Mouse (Mus musculus) thymus, postnatal 0 days (tissue): ENCODE results near the gene Paqr5. TPM values are rescaled to one million over a fixed set of nuclear protein-coding genes. Genes with fewer than 3 reads are reported as not detected.

Experiments used
- DNase-seq: peaks from one replicate; pipeline ENCODE4 v3.0.0-alpha.2; 2015; ENCODE audit warnings: low spot score
- polyA plus RNA-seq: library from polyadenylated mRNA; unstranded; fragments of >200 nt; fragmentation: Nextera tagmentation; extraction: Ambion mirVana; gene quantifications from 2 replicates; pipeline ENCODE4 v1.2.1, GENCODE M21; 2015

Paqr5 gene
- 3.0 and 3.1 TPM in 2 replicates for polyA plus RNA-seq

DNA sequence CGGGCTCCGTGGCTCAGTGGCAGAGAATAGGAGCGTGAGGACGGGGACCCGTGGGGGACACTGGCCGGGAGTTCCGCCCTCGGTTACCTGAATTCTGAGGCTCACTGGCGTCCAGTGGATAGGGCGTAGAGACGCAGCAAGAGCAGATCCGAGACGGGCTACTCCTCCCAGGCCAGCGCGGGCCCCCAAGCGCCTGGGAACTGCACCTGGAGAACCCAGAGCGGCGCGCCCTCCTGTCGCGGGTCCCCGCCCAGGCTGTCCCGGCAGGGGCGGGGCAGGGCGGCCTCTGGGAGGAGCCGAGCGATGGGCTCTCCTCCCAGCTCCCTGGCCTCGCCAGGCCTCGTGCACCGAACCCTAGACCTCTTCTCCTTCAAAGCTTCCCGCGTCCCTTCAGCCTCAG is at the start of gene Paqr5:
Gene Paqr5, minus strand, starts transcription at position 257 of the 400 bp plus-strand sequence.
- DNase-seq: peak; percentile 60

DNA sequence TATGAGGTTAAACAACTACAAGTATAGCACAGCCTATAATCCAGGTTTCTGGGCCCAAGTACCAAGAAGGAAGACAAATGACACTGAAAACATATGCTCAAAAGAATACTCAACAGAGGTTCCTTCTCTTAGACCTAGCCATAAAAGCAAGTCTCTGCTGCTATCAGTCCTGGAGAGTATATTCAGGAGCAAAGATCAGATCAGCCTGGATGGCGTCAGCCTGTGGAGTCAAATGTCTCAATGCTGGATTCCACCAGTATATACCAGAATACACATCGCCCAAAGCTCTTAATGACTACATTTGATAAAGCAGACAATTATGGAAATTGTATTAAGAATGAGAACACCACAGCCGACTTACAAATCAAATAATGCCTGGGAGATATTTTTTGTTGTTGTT is 35.6 kb upstream of the Paqr5 start:
- DNase-seq: no peak

DNA sequence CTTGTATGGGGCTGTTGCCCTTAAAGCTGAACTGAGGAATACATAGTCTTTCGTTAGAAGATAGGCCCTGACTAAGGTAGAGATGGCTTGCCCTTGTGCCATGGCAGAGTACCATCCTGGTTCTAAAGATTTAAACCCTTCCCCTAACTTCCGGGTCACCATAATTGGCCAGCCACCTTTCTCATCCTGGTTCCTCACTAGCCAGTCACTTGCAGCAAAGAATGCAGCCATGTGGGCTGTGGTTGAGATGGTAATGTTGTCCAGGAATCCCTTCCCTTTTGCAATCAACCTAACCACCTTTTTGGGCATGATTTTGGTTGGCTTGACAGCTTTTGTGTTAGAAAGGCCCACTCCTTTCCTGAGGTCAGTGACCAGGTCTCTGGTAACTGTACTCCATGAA is 33.8 kb upstream of the Paqr5 start:
- DNase-seq: no peak

DNA sequence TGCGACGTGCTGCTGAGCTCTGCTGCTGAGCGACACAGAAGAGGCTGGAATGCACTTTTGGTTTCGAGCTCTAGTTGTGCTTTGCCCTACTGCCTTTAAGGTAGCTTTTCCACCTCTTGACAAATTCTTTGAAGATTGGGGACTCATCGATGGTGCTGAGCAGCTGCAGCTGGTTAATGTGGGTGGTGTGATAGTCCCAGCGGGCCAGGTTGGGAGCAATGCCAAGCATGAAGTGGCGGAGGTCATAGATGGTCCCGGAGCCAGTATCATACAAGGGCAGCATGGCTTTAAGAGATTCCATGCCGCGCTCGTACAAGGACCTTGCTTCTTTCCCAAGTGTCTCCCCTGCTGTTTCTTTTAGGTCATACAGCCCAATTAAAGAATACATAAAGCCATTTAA is 33.3 kb upstream of the Paqr5 start:
- no peak for DNase-seq

DNA sequence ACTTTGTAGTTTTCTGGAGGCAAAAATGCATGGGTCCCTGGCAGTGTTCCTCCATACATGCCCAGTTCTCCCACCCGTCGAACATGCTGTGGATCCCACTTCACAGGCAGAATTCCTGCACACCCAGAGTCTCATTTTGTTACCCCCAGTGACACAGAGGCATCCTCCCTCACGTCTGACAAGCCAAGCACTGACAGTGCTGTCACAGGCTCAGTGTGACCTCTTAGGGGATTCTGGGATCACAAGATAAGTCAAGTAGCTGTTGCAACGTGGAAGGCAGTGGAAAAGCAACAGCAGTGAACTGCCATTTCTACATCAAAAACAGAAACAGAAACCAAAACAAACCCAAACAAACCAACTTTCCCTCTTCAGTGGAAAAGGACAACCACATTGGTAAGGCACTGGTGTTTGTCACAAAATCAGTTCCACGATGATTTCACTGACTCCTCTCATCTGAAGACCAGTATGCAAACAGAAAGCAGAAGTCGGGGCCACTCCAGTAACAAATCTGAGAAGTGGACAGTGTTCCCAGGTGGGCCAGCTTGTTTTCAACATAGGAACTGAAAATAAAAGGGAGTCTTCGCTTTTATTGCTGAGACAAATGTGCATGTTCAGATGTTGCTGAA is 31.3 kb upstream of the Paqr5 start:
- DNase-seq: no peak

DNA sequence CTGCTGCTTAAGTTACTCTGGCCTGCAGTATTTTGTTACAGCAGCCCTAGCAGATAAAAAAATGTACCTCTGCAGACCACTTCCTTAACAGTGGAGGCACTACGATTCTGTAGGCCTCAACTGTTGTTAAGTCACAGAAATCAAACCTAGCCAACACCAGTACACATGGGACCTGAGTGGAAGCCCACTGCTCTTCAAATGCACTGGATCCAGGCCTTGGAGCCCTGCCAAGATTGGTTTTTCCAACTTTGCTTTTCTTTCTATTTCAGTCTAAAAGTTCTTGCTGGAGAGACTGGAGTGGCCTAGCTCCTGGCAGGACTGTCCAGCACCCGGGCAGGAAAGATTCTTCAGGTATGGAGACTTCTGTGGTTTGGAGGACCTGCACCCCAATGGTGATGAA is 29.6 kb upstream of the Paqr5 start:
- no peak for DNase-seq

DNA sequence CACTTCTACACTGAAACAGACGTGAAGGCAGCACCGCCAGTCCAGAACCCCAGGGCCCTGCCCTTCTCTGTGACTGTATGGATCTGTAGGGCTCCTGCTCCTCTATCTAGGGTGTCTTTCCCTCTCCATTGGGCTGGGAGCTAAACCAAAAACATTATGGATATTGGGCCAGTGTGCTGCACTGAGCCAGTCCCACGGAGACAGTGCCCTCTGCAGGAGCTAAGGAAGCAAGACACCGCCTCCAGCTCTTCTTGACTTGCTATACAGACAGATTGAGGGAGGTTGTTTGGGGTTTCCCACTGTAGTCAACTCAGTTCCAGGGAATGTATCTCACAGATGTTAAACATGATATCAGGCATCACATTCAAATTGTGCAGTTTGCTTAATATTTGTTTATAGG is 24.1 kb upstream of the Paqr5 start:
- DNase-seq: peak; percentile 30

DNA sequence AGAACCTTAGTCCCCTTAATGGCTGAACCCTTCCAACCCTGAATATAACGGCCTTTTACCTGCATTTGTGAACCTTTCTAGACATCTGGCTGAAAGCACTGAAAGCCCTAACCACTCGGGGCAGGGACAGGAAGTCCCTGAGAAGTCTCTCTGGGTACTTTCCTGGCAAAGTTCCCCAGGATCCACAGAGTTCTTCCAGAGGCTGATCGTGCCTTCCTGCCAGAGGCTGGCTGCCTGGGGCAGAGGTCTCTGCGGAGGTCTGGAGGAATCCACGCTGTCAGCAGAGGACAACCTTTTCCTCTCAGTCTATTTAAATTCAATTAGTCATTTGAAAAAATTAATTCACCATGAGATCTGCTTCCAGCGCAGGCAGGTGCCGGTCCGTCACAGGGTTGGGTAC is 22.5 kb upstream of the Paqr5 start:
- DNase-seq: no peak

DNA sequence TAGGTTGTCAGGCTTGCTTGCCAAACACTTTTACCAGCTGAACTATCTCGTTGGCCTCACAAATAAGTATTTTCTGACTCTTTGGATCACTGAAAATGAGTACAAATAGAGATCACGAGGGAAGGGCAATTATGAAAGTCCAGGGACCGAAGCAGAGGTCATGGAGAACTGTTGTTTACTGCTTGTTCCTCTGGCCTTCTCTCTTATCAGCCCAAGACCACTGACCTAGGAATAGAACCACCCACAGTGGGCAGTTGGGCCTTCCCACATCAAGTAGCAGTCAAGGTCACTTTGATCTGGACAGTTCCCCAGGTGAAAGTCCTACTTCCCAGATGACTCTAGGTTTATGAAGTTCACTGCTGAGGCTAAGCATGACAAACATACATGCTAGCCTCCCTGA is 15.5 kb upstream of the Paqr5 start:
- no peak for DNase-seq

DNA sequence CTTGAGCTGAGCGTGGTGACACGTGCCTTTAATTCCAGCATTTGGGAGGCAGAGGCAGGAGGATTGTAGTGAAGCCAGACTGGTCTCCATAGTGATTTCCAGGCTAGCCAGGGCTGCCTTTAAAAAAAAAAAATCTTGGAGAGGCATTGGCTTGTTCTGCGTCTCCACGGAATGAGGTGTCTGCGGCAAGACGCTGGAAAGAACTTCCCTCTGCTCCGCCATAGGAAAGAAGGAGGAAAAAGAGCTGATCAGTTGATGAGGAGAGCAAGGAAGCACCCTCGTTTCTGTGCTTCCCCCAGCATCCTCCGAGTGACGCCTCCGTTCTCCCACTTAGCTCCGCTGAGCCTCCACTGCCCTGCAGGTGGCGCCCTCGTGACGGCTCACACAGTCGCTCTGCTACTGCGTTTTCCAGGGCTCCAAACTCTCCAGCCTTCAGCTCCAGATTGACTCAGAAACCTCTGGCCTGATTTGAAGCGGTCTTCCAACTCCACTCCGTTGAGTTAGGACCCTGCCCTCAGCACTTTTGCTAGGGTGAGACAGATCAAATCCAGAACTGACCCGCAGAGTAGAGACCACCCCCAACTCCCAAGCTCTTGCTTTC is 13.5 kb upstream of the Paqr5 start:
- peak; percentile 82 for DNase-seq

DNA sequence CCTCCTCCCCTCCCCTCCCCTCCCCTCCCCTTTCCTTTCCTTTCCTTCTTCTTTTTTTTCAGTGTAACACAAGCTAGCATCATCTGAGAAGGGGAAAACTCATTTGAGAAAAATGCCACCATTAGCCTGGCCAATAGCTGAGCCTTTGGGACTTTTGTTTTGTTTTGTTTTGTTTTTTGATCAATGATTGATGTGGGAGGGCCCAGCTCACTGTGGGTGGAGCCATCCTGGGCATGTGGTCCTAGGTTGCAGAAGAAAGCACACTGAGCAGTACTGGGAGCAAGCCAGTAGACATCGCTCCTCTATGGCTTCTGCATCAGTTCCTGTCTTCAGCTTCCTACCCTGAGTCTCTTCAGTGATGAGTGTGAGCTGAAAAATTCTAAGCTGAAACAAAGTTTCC is 9.2 kb upstream of the Paqr5 start:
- DNase-seq: no peak

DNA sequence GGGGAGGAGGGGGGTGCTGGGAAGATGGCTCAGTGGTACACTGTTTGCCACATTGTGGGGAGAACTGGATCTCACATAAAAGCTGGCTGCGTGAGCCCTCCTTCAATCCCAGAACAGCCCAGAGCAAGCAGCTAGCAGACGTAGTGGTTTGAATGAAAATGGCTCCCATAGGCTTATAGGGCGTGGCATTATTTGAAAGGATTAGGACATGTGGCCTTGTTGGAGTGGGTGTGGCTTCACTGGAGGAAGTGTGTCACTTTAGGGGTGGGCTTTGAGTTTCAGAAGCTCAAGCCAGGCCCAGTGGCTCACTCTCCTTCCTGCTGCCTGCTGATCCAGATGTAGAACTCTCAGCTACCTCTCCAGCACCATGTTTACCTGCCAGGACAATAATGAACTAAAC is 5.5 kb upstream of the Paqr5 start:
- DNase-seq: no peak

DNA sequence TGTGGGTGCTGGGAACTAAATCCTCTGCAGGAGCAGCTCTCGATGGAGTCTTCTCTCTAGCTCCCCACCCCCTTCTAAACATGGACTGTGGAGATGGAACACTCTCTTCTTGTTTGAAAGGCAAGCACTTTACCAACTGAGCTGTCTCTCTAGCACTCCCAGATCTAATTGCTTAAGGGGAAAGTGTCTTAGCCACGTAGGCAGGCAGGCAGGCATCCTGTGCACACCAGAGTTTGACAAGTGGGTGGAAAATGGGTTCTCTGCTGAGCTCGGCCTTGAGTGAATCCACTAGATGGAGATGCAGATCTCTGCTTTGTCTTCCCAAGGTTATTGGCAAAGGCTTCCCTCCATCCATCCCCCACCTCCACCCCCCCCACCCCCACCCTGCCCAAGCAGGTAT is 1.4 kb upstream of the Paqr5 start:
- no peak for DNase-seq

DNA sequence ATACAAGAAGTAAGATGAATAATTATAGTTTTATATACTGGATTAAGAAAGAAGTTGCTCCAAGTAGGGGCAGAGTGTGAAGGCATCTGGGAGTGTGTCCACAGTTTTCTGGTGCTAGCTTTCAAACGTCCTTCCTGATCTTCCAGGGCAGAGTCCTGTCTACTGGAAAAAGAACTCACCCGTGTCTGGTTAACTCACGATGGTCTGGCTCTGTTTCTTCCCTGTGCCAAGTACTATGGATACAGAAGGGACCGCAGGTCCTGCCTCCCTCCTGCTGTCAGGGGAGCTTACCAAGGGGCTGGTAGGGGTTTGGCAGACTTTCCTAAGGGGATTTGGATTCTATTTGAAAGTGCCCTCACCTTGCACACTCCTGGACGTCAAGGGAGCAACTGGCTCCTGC is 1.6 kb downstream of the Paqr5 start:
- DNase-seq: no peak

DNA sequence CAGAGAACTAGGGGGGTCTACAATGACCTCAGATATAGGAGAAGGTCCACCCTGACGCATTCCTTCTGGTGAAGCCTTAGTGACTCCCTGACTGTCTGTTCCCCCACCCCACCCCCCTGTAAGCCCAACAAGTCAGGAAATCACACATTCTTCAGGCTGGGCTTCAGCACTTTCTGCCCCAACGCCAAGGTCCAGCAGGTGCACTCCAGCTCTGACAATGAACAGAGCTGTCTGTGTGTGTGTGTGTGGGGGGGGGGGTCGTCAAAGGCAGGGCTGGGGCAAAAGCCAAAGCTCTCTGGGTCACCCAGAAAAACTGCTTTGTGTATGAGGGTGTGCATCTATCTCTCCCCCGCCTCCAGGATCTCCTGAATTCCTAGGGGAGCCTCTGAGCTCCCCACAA is 2.8 kb downstream of the Paqr5 start:
- DNase-seq: no peak

DNA sequence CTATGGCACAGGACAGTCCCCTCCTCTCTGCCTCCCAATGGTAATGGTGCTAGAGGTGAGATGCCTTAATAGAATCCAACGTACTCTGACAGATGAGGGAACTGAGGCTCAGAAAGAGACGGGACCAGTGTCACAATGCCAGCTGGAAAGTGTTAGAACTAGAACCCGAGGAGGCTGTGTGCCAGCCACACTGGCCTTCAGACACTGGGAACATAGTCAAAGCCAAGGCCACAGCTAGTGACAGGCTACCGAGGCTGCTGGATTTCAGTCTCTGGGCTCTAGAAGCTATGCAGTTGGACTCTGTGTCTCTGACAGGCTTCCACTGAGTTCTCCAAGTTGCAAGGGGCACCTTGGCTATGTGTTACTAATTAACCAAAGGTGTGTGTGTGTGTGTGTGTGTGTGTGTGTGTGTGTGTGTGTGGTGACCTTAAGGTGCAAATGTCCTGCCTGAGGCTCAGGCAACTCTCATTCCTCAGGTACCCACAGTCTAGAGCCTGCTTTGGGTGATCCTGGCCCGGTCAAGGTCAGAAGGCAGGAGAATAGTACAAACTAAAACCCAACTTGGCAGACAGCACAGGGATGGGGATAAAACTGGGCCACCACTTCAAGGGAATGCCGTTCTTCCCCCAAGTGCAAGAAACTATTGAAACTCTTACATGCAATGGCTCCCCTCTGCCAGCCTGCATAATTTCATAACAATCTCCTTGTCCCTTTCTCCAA is 3.5 kb downstream of the Paqr5 start:
- DNase-seq: no peak

DNA sequence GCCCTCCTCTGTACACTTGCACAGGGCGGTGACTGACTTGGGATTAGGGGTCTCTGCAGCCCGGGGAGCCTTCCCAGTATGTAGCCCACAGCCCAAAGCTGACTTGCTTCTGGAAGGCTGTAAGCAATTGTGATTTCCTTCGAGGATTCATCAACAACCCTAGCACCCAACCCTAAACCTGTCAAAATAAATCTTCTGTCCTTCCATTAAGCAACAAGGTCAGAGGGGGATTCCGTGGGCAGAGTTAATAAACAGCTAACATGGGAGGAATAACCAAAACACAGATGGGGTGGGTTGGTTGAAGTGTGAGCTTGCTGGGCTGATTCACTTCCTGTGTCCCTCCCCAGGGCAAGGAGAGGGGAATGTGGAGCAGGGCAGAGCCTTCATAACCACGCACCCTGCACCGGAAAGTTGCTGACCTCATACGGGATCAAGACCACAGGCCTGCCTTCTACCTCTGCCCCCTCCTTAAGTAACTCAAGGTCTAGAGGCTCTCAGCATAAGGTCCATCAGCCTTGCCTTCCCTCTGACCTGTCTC is 5.0 kb downstream of the Paqr5 start:
- DNase-seq: no peak

DNA sequence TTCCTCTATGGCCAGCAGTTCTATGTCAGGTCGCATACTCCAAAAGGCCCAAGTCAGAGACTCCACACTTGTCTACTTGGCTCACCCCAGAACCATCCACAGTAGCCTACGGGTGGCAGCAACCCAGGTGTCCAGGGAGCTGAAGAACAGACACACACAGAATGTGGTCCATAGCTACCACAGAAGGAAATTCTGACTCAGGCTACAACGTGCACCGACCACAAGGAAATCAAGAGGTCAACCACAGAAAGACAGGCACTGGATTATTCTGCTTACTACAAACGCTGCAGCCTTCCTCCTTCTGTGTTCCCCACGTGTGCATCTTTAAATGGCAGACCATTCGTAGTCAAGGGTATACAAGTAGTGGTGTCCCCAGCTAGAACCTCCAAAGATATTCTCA is 6.4 kb downstream of the Paqr5 start:
- DNase-seq: peak; percentile 18

DNA sequence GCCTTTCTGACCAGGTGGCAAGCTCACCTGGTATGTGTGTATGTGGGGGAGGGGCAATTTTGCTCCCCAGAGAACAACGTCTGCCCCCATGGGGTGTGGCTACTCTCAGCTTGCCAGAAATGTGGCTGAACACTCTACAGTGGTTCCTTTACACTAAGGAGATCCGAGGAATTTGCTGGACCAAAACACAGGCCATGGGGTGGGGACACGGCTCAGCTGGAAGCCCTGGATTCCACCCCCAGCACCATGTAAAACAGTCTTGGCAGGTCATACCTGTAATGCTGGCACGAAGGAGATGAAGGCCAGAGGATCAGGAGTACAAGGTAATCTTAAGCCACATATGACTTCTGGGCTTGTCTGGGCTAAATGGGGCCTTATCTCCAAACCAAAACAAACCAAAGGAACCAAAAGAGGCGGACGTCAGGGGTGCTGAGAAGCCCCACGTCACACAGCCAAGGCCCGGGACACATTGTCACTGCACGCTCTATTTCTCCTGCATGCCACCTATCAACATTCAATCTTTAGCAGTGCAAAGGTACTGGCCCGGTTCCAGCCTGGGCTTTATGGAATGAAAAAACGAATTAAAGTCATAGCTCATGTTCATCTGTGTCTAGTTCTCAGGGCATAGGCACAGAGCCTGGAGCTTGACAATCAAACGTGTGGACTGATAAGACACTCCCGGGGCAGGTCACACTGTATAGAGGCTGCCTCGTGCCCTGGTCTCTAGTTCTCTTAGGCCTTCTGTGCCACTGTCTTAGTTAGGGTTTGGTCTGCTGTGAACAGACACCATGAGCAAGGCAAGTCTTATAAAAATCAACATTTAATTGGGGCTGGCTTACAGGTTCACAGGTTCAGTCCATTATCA is 8.2 kb downstream of the Paqr5 start:
- no peak for DNase-seq

DNA sequence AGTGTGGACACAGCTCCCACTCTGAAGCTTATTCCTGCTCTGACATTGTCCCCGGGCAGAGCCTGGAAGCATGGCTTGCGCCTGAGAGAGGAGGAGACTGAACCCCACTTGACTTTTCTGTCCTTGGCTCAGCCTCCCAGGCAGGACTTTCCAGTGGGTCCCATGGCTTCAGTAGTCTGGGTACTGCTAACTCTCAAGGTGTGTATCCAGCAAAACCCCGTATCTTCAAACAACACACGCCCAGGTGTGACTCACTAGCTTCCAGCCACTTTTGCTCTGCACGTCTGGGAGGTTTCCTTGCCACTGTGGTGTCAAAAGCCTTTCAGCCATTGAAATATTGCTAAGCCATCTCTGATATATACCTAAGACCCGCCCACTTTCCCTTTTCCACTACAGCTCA is 9.3 kb downstream of the Paqr5 start:
- no peak for DNase-seq

DNA sequence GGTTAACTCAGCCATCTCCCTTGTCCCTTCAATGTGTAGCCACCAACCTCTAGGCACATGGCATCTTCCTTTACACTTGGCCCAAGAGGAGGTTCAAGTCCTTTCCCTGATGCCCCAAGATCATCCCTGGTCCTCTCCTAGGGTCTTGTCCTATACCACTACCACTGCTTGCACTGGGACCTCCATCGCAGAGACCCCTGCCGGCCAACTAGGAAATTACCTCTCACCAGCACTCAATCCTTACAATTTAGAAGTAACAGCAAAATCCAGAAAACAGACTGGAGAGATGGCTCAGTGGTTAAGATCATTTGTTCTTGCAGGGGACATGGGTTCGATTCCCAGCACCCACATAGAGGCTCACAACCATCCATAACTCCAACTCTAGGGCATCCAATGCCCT is 11.2 kb downstream of the Paqr5 start:
- DNase-seq: no peak
